Comparison of ENCODE assay signal across 20 mouse cellular contexts in the genomic region with DNA sequence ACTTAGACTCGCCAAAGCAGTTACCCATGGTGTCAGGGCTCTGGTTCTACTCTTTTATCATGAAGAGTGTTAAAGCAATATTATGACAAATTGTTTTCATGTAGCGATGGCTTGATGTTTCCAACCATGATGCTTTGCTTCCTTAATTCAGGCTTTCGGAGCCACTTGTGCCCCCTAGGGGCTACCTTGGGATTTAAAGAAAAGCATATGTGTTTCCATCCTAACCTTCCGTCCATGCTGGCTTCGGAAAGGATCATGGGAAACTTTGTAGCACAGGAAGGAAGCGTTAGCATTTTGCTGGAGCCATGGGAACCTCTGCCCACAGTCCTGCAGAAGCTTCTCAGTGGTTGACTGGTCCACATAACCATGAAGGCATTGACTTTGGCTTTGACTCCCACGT. TPM values are rescaled to one million over a fixed set of nuclear protein-coding genes. Genes with fewer than 3 reads are reported as not detected.
"Had no signal": no experiment of that assay in that cellular context is flagged by ENCODE, and none has a peak within 500 bp of the region (broad histone marks: within the 10 kb centered on the region; RNA-seq: fewer than 3 reads in every experiment).

No protein-coding gene starts in this region.

- H3K4me2 ChIP-seq: kidney, embryonic 15.5 days; liver, embryonic 11.5 days; liver, embryonic 15.5 days; lung, embryonic 15.5 days; midbrain, embryonic 11.5 days; midbrain, embryonic 15.5 days; neural tube, embryonic 12.5 days; stomach, embryonic 15.5 days had no signal

- H3K27ac ChIP-seq: kidney, embryonic 15.5 days; limb, embryonic 10.5 days; liver, embryonic 15.5 days; lung, embryonic 15.5 days; macrophage; midbrain, embryonic 15.5 days; neural tube, embryonic 12.5 days; stomach, embryonic 15.5 days had no signal

- H3K4me1 ChIP-seq: midbrain, embryonic 15.5 days; neural tube, embryonic 12.5 days had no signal

- H3K36me3 ChIP-seq: kidney, embryonic 15.5 days; limb, embryonic 10.5 days; liver, embryonic 15.5 days; lung, embryonic 15.5 days; midbrain, embryonic 15.5 days; neural tube, embryonic 12.5 days; stomach, embryonic 15.5 days had no signal

- ATAC-seq: midbrain, embryonic 15.5 days had no signal

- H3K9me3 ChIP-seq: kidney, embryonic 15.5 days; limb, embryonic 10.5 days; liver, embryonic 15.5 days; lung, embryonic 15.5 days; megakaryocyte, embryonic 14.5 days; midbrain, embryonic 15.5 days; neural tube, embryonic 12.5 days; stomach, embryonic 15.5 days had no signal

- H3K27me3 ChIP-seq: kidney, embryonic 15.5 days; liver, embryonic 15.5 days; lung, embryonic 15.5 days; midbrain, embryonic 15.5 days; neural tube, embryonic 12.5 days; stomach, embryonic 15.5 days had no signal

- H3K9ac ChIP-seq: kidney, embryonic 15.5 days; liver, embryonic 15.5 days; lung, embryonic 15.5 days; midbrain, embryonic 15.5 days; neural tube, embryonic 12.5 days; stomach, embryonic 15.5 days had no signal

- DNase-seq: kidney, adult 18-20 months; kidney, postnatal 25 days; retina, postnatal 1 day; thymus, adult 2 months; thymus, postnatal 25 days had no signal

- H3K4me3 ChIP-seq: kidney, embryonic 15.5 days; limb, embryonic 10.5 days; liver, embryonic 15.5 days; lung, embryonic 15.5 days; megakaryocyte, embryonic 14.5 days; midbrain, embryonic 15.5 days; neural tube, embryonic 12.5 days; stomach, embryonic 15.5 days had no signal

RNA-seq across cellular contexts. Expression of a gene that starts 13.6 kb away (rescaled TPM):
- total RNA-seq: layer of hippocampus, postnatal 10 days; left cerebral cortex, postnatal 10 days; monocyte, adult 5-6 weeks; neutrophil, adult 5-6 weeks had no signal
- polyA plus RNA-seq: liver, embryonic 15.5 days; macrophage; midbrain, embryonic 11.5 days; thymus, adult 2 months had no signal
